Mouse (Mus musculus) C2C12 (cell line): ENCODE results near the gene Ptgdr2.

ENCODE experiments used
- CEBPB ChIP-seq: IDR thresholded peaks from one replicate; pipeline ENCODE4 v1.6.1; 2011; ENCODE audit warnings: low read depth, mild to moderate bottlenecking, control low read depth, moderate library complexity
- CTCF ChIP-seq: IDR thresholded peaks from one replicate; pipeline ENCODE4 v1.5.1; 2011; ENCODE audit not compliant: control insufficient read depth, insufficient read depth, insufficient read length
- FOSL1 ChIP-seq: IDR thresholded peaks from one replicate; pipeline ENCODE4 v1.8.0; 2011; ENCODE audit warnings: mild to moderate bottlenecking, low read length; ENCODE audit not compliant: poor library complexity, insufficient read depth, severe bottlenecking
- MAX ChIP-seq: IDR thresholded peaks from one replicate; pipeline ENCODE4 v1.6.1; 2011; ENCODE audit warnings: mild to moderate bottlenecking, control low read depth
- MYOG ChIP-seq: IDR thresholded peaks from one replicate; pipeline ENCODE4 v1.6.1; 2011; ENCODE audit not compliant: control insufficient read depth, insufficient read length; ENCODE audit errors: extremely low read depth
- USF1 ChIP-seq: IDR thresholded peaks from one replicate; pipeline ENCODE4 v1.6.1; 2011; ENCODE audit warnings: low read depth, mild to moderate bottlenecking, control low read depth, moderate library complexity

DNA sequence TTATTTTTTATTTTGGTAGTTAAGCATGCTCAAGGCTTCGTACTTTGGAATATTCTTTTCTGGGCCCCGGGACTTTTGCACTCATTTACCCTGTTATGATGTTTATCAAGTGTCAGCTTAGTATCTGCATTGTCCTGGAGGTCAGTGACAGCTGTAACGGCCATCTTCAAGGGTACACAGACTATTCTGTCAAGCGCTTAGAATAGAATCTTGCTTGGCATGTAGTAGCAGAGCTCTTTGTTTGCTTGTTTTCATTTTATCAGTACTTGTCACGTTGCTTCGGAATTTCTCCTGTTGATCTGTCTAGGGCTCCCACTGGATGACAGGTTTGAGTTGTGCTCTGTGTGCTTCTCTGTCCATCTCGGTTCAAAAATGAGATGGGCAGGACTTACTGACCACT lies 40.1 kb upstream of the Ptgdr2 start:
- no peak for TF ChIP-seq MAX
- no peak for TF ChIP-seq CTCF
- no peak for TF ChIP-seq USF1
- no peak for TF ChIP-seq MYOG
- TF ChIP-seq CEBPB = no peak
- no peak for TF ChIP-seq FOSL1
